Mouse (Mus musculus) neural tube, embryonic 15.5 days (tissue): ENCODE measurements around the gene Gramd1b. TPM values are rescaled to one million over a fixed set of nuclear protein-coding genes. Genes with fewer than 3 reads are reported as not detected.

ENCODE experiments used
- ATAC-seq: fragments of 200-750 bp; cut with Nextera tagmentation; 2 replicates; pipeline ENCODE4 v1.8.0; 2017; ENCODE audit warnings: mild to moderate bottlenecking, moderate TSS enrichment, moderate library complexity; ENCODE audit not compliant: low FRiP score
- H3K27ac ChIP-seq: fragments of 300-500 bp; sonication (generic); replicated peaks from 2 replicates; pipeline ENCODE4 v1.5.1; 2015; ENCODE audit warnings: mild to moderate bottlenecking, inconsistent platforms
- H3K27me3 ChIP-seq: fragments of 300-500 bp; sonication (generic); replicated peaks from 2 replicates; pipeline ENCODE4 v1.6.1; 2015; ENCODE audit warnings: inconsistent platforms
- H3K36me3 ChIP-seq: fragments of 300-500 bp; sonication (generic); 2 replicates; pipeline ENCODE4 v1.6.1; 2015; ENCODE audit warnings: inconsistent platforms
- H3K4me1 ChIP-seq: fragments of 300-500 bp; sonication (generic); 2 replicates; pipeline ENCODE4 v1.6.1; 2015; ENCODE audit warnings: inconsistent platforms
- H3K4me2 ChIP-seq: fragments of 300-500 bp; sonication (generic); 2 replicates; pipeline ENCODE4 v1.6.1; 2015; ENCODE audit warnings: inconsistent platforms, mild to moderate bottlenecking, moderate library complexity
- H3K4me3 ChIP-seq: fragments of 300-500 bp; sonication (generic); replicated peaks from 2 replicates; pipeline ENCODE4 v1.5.1; 2015; ENCODE audit warnings: mild to moderate bottlenecking, inconsistent platforms
- H3K9ac ChIP-seq: fragments of 300-500 bp; sonication (generic); replicated peaks from 2 replicates; pipeline ENCODE4 v1.6.1; 2015; ENCODE audit warnings: mild to moderate bottlenecking, inconsistent platforms
- H3K9me3 ChIP-seq: fragments of 300-500 bp; sonication (generic); replicated peaks from 2 replicates; pipeline ENCODE4 v1.6.1; 2016; ENCODE audit warnings: inconsistent platforms
- WGBS: fragments of 180-500 bp; shearing (Covaris S2); methylation state at CpG from one replicate; pipeline ENCODE4 v1.1.7; 2015; ENCODE audit warnings: mixed read lengths; 5-methylcytosine and 5-hydroxymethylcytosine counted together
- polyA plus RNA-seq: library from polyadenylated mRNA; unstranded; fragments of >200 nt; fragmentation: Nextera tagmentation; extraction: Ambion mirVana; gene quantifications from 2 replicates; pipeline ENCODE4 v1.2.1, GENCODE M21; 2015

Gramd1b gene
- polyA plus RNA-seq, 1 experiment from 2014 or later = 16.3 TPM

GRCm38 (mm10) chr9:40472961-40473510 lies 58.1 kb downstream of the Gramd1b start:
- no peaks in the 10 kb centered on the region for H3K27me3 ChIP-seq
- H3K4me2 ChIP-seq = no peak overlapping the region
- no peaks in the 10 kb centered on the region for H3K36me3 ChIP-seq
- 0 out of 2 replicates have a peak, but pooled peaks cover 3% of the 10 kb centered on the region for H3K4me1 ChIP-seq
- no peak overlapping the region for H3K9ac ChIP-seq
- no peak for ATAC-seq
- no peak overlapping the region for H3K27ac ChIP-seq
- 87% methylated on average over 9 of the region's 9 CpGs for WGBS
- no peaks in the 10 kb centered on the region for H3K9me3 ChIP-seq
- no peak overlapping the region for H3K4me3 ChIP-seq

DNA sequence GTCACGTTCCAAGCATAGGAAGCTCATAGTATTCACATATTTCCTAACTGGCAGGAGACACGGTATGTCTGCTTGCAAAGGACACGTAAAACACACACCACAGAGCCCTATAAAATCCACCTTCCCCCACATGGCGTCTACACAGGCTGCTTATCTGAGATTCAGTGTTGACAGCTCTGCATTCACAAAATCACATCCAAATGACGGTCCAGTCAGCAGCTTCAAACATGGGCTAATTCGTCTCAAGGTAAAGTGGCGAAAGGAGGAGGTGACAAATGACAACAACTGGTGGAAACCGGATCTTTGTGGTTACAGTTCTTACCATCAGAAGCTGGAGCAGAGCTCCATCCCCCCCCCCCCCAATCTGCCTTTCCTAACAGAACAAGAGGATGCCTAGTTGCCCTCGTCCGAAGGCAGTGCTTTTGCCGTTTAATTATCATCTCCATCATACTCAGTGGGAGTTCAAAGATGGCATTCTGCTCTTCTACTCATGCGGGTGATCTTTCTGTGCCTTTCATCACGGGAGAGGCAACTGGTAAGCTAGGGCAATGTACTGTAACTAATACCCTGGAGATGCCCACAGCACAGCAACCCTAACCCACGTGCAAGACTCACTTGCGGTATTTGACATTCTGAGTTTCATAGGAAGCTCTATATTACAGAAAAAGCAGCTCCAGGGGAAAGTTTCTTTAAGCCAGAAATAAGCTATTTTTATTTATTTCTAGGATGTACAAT lies 61.6 kb downstream of the Gramd1b start:
- H3K4me2 ChIP-seq = no peak overlapping the region
- 0 out of 2 replicates have a peak, but pooled peaks cover 3% of the 10 kb centered on the region for H3K4me1 ChIP-seq
- no peaks in the 10 kb centered on the region for H3K9me3 ChIP-seq
- no peak overlapping the region for H3K9ac ChIP-seq
- H3K27me3 ChIP-seq = no peaks in the 10 kb centered on the region
- ATAC-seq = no peak
- 58% methylated on average over 15 of the region's 15 CpGs for WGBS
- H3K4me3 ChIP-seq = no peak overlapping the region
- no peaks in the 10 kb centered on the region for H3K36me3 ChIP-seq
- no peak overlapping the region for H3K27ac ChIP-seq

GRCm38 (mm10) chr9:40466782-40467181 lies 64.4 kb downstream of the Gramd1b start:
- H3K9me3 ChIP-seq = no peaks in the 10 kb centered on the region
- H3K27ac ChIP-seq = no peak overlapping the region
- H3K4me2 ChIP-seq = no peak overlapping the region
- ATAC-seq = no peak
- WGBS = 71% methylated on average over 7 of the region's 7 CpGs
- no peak overlapping the region for H3K4me3 ChIP-seq
- H3K9ac ChIP-seq = no peak overlapping the region
- no peaks in the 10 kb centered on the region for H3K36me3 ChIP-seq
- H3K4me1 ChIP-seq = 0 out of 2 replicates have a peak, but pooled peaks cover 3% of the 10 kb centered on the region
- no peaks in the 10 kb centered on the region for H3K27me3 ChIP-seq

DNA sequence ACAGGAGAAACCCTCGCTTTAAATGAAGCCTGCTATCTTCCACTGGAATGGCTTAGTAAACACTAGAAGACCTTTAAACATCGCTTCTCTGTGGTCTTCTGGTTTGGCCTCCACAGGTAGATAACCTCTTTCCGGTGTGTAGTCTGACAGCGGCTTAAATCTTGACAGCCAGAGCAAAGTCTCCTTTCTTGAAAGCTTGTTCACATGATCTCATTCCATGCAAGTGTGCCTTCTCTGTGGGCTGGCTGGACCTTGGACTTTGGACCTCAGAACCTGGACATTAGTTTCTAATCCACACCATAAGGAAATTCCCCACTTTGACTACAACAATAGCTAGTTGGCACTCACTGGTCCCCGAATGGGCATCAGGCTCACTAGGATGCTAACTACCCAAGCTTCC lies 65.6 kb downstream of the Gramd1b start:
- WGBS = 92% methylated on average over 5 of the region's 5 CpGs
- Histone ChIP-seq H3K27ac (no peak overlapping the region), H3K4me3 (no peak overlapping the region), H3K4me2 (no peak overlapping the region), H3K4me1 (0 out of 2 replicates have a peak, but pooled peaks cover 3% of the 10 kb centered on the region), H3K27me3 (no peaks in the 10 kb centered on the region), H3K9ac (no peak overlapping the region), H3K36me3 (no peaks in the 10 kb centered on the region), H3K9me3 (no peaks in the 10 kb centered on the region)
- no peak for ATAC-seq

DNA sequence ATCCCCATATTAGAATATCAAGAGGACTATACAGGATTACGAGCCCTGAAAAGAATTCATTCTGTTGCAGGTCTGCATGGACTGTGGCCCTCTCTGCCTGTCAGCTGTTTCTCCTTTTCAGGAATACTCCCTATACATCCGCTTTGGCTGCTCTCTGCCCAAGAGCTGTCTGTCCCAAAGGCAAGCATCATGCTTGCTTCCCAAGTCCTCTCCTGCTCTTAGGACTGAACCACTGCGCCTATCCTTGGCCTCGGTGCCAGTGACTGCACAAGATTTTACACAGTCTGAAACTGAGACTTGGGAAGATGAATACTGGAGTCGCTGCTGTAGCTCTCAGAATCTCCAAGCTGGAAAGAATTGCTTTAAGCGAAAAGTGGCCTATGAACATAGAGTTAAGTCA lies 68.8 kb downstream of the Gramd1b start:
- no peaks in the 10 kb centered on the region for H3K27me3 ChIP-seq
- WGBS = 84% methylated on average over 6 of the region's 6 CpGs
- H3K4me2 ChIP-seq = no peak overlapping the region
- H3K27ac ChIP-seq = no peak overlapping the region
- H3K9me3 ChIP-seq = no peaks in the 10 kb centered on the region
- H3K9ac ChIP-seq = no peak overlapping the region
- H3K36me3 ChIP-seq = no peaks in the 10 kb centered on the region
- ATAC-seq = no peak
- no peaks in the 10 kb centered on the region for H3K4me1 ChIP-seq
- no peak overlapping the region for H3K4me3 ChIP-seq

GRCm38 (mm10) chr9:40460781-40461180 lies 70.4 kb downstream of the Gramd1b start:
- Histone ChIP-seq H3K4me3 (no peak overlapping the region), H3K36me3 (no peaks in the 10 kb centered on the region), H3K4me2 (no peak overlapping the region), H3K27ac (no peak overlapping the region), H3K9me3 (no peaks in the 10 kb centered on the region), H3K4me1 (peaks cover 11% of the 10 kb centered on the region), H3K27me3 (peaks cover 6% of the 10 kb centered on the region; the same call in 1 of the 2 replicates), H3K9ac (no peak overlapping the region)
- WGBS = 63% methylated on average over 6 of the region's 6 CpGs
- ATAC-seq = no peak

GRCm38 (mm10) chr9:40459304-40460280 lies 71.6 kb downstream of the Gramd1b start:
- peaks cover 21% of the 10 kb centered on the region for H3K4me1 ChIP-seq
- no peak overlapping the region for H3K4me3 ChIP-seq
- H3K4me2 ChIP-seq = no peak overlapping the region
- H3K9me3 ChIP-seq = no peaks in the 10 kb centered on the region
- ATAC-seq = no peak
- no peak overlapping the region for H3K27ac ChIP-seq
- 78% methylated on average over 5 of the region's 5 CpGs for WGBS
- no peak overlapping the region for H3K9ac ChIP-seq
- peaks cover 10% of the 10 kb centered on the region; the same call in 1 of the 2 replicates for H3K27me3 ChIP-seq
- H3K36me3 ChIP-seq = no peaks in the 10 kb centered on the region

DNA sequence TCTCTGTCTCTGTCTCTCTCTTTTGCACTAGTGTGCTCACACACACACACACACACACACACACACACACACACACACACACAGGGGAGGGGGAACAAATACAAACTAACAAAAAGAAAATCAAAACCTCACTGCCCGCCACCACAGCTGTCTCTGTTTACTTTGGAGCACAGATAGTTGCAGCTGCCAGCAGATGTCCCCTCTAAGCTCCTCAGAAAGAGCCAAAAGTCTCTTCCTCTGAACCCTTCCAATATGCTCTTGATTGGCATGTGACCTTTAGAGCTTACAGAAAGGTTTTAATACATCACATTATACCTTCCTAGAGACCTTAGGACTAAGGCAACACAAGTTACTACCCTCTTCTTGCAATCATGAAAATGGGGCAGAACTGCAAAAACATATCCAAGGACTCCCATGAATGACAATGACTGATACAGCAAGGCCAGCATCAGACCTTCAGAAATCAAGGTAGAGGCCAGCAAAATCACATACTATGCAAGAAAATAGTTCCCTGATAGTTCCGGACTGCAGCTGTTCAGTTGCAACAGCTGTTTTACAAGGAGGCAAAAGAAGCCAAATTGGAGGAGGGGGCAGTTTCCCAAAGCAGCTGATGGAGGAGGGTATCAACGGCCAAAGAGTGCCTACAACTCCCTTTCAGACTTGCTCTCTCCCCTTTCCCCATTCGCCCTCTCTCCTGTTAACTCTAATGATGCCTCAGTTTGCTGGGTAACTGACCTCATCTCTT lies 72.5 kb downstream of the Gramd1b start:
- 70% methylated on average over 4 of the region's 4 CpGs for WGBS

DNA sequence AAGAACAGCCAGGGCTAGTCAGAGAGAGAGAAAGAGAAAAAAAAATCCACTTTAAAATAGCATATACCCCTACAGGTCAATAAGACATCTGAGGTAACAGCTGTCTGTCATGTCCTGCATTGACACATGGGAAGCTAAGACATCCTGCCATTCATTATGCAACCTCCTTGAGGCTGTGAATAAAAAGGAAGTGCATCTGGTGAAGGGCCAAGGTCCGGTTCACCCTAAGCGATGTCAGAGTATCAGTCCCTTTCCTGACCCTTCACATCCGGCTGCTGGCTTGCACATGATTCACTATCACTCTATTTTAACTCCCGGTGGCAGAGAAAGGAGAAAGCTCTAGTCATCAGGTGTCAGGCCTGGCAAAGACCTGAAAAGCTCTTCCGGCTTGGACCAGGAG lies 73.7 kb downstream of the Gramd1b start:
- 79% methylated on average over 5 of the region's 5 CpGs for WGBS
- ATAC-seq = no peak
- H3K36me3 ChIP-seq = no peaks in the 10 kb centered on the region

More for the DNA sequence above, 72.5 kb downstream of the Gramd1b start:
- Histone ChIP-seq H3K4me1 (peaks cover 21% of the 10 kb centered on the region), H3K4me2 (no peak overlapping the region), H3K36me3 (no peaks in the 10 kb centered on the region), H3K9ac (no peak overlapping the region), H3K4me3 (no peak overlapping the region), H3K27ac (no peak overlapping the region), H3K9me3 (no peaks in the 10 kb centered on the region), H3K27me3 (peaks cover 12% of the 10 kb centered on the region; the same call in 1 of the 2 replicates)
- no peak for ATAC-seq

GRCm38 (mm10) chr9:40456191-40456590 lies 75.0 kb downstream of the Gramd1b start:
- H3K4me1 ChIP-seq = peaks cover 21% of the 10 kb centered on the region
- H3K36me3 ChIP-seq = no peaks in the 10 kb centered on the region
- H3K9ac ChIP-seq = peak overlapping the region; percentile 60
- peak overlapping the region; percentile 98 for H3K4me2 ChIP-seq
- no peaks in the 10 kb centered on the region for H3K9me3 ChIP-seq
- ATAC-seq = peak; percentile 80
- under 1% methylated on average over 7 of the region's 7 CpGs for WGBS
- peak overlapping the region; percentile 60 for H3K4me3 ChIP-seq
- peaks cover 12% of the 10 kb centered on the region; the same call in 1 of the 2 replicates for H3K27me3 ChIP-seq
- H3K27ac ChIP-seq = peak overlapping the region; percentile 56; the same call in 1 of the 2 replicates

More for the DNA sequence above, 73.7 kb downstream of the Gramd1b start:
- Histone ChIP-seq H3K4me3 (no peak overlapping the region), H3K4me1 (peaks cover 21% of the 10 kb centered on the region), H3K4me2 (no peak overlapping the region), H3K9me3 (no peaks in the 10 kb centered on the region), H3K27ac (no peak overlapping the region), H3K27me3 (peaks cover 12% of the 10 kb centered on the region; the same call in 1 of the 2 replicates), H3K9ac (no peak overlapping the region)
